Mouse (Mus musculus): ENCODE measurements at regions not wholly inside any gene's neighbourhood (a gene's known extent, or its start where the extent isn't known, plus 50 kb on each side); places are given as distances from the start of the nearest gene placed in this dataset.

DNA sequence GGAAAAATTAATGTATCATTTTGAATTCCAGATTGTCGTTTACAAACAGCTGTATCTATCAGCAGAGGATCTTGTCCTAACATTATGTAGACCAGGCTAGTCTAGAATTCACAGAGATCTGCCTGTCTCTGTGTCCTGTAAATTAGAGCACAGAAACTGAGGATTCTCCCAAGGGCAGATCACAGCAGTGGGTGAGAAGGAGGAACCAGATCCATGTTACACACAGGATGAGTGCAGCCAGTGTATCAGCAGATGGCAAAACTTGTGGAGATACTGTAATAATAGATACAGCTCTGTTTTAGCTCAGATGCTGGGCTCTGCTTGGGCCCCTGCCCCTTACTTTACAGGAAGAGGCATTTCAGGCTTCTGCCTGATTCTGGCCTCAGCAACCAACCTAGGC is 1384.0 kb upstream of the 1700008P02Rik start:
- no peak for DNase-seq

DNA sequence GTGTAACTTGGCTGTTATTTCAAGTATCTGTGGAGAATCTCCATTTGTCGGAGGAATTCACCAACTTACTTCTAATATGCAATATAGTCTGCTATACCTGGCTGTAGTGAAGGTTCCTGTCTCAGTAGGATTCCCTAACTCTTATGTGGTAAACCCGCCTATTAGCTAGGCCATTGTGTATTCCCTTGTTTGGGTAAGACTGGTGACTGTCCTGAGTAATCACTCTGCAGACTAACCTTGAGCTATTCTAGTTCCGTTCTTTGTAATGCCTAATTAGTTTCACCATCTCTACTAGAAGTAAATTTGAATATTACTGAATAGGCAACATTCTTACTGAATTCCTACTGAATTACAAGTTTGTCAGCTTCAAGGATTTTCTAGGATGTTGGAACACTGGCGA is 1380.8 kb upstream of the 1700008P02Rik start:
- DNase-seq = no peak

GRCm38 (mm10) chr3:7992322-7992721 is 1372.1 kb upstream of the 1700008P02Rik start:
- no peak for DNase-seq

GRCm38 (mm10) chr3:7973287-7973686 is 1353.0 kb upstream of the 1700008P02Rik start:
- no peak for DNase-seq

DNA sequence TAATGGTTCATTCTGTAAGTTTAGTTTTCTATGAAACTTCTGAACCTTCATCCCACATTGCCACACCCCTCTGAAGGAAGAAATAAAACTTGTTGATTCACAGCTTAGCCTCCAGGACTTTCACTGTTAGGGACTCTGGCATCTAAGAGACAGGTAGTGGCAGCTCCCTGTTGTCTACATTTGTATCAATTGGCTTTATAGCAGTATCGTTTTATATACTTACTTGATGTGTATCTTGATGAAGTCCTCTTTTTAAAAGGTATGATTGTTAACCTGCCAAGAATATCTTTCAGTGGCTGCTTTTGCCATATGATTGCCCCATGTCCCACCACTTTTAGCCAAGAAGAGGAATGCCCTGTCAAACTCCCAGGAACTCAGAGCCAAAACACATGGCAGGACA is 1333.7 kb upstream of the 1700008P02Rik start:
- no peak for DNase-seq

- no peak for DNase-seq
These were observed 1323.6 kb upstream of the 1700008P02Rik start for GRCm38 (mm10) chr3:7943646-7944381.

Measured in adrenal gland, postnatal 10 days (tissue).